Mouse (Mus musculus): ENCODE measurements at regions not wholly inside any gene's neighbourhood (a gene's known extent, or its start where the extent isn't known, plus 50 kb on each side); places are given as distances from the start of the nearest gene placed in this dataset.

- no peak for TF ChIP-seq POLR2A (IDR thresholded peaks at IDR 0.05; ENCODE audit: borderline replicate concordance, insufficient read depth, low read length)
- no peak for TF ChIP-seq CTCF (IDR thresholded peaks at IDR 0.05; ENCODE audit: borderline replicate concordance, insufficient read depth, low read depth, low read length)
Measured at GRCm38 (mm10) chr8:26744424-26744823, 232.7 kb upstream of the Zfp703 start.

Measured in cerebellum, adult 2 months (tissue).